Mouse (Mus musculus) bone marrow, adult 2 months (tissue): Measurements from ENCODE around the gene Glt1d1.
A peak's percentile ranks its signal among the peaks of the same experiment; 100 is the strongest.

Experiments
- CTCF ChIP-seq: fragments of 200-500 bp; IDR thresholded peaks from 2 replicates; pipeline ENCODE4 v1.5.1; 2011; ENCODE audit warnings: low read length, control low read depth; ENCODE audit not compliant: control insufficient read depth, insufficient read depth
- POLR2A ChIP-seq: fragments of 200-500 bp; IDR thresholded peaks from 2 replicates; pipeline ENCODE4 v1.6.1; 2011; ENCODE audit warnings: low read depth, mild to moderate bottlenecking, control low read depth, low read length, borderline replicate concordance; ENCODE audit not compliant: control insufficient read depth

DNA sequence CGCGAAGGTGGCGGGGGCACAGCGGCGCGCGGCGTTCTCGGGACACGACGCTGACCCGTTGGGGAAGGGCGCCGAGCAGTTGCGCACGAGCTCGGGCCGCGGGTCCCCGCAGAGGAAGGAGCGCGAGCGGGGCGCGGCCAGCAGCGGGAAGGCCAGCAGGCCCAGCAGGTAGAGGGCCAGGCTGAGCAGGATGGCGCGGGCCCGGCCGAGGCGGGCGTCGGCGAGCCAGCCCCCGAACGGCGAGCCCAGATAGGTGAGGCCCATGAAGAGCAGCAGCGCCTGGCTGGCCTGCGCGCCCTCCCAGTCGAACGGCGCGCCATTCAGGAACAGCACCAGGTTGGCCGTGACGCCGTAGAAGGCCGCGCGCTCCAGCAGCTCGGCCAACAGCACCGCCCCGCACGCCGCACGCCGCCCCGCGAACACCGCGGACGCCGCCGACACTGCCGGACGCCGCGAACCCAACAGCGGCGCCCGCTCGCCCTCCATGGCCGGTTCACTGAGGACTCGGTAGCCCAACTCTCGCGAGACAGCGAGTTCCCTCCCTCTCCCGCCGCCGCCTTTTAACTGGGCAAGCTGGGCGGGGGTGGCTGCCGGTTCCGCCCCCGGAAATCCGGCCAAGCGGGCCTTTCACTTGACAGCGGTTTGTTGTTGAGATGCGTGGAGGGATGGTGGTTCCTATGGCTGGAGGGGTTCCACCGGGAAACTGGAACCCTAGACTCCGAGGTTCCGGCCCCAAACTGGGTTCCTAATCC, 15.0 kb upstream of the Glt1d1 start:
- TF ChIP-seq CTCF (no peak), POLR2A (peak; percentile 95)
